Mouse (Mus musculus) heart, postnatal 36 days (tissue): ENCODE data around the gene Xrn1. TPM values are rescaled to one million over a fixed set of nuclear protein-coding genes. Genes with fewer than 3 reads are reported as not detected.
"Not testable (repeated sequence)": the region's sequence is repeated elsewhere in the genome, so short reads cannot be mapped to it uniquely, and the experiment has no call there.

ENCODE experiments used
- DNase-seq, 2 experiments: peaks; one replicate each; pipeline ENCODE4 v3.0.0; 2021 to 2022
- intact Hi-C: fragments of 180-260 bp; cut with DNase I; formaldehyde crosslinking; loops from one replicate; pipeline ENCODE4 v1.15.1; 2025
- total RNA-seq, 2 experiments: library from RNA; stranded (reverse); gene quantifications; 2 replicates each; pipeline ENCODE4 v1.2.3; 2021

Gene Xrn1
- total RNA-seq: 10 to 100 TPM; 16.1 to 16.8 TPM

- intact Hi-C loops: loop anchor here (5.0 to 10.0 kb wide), 3 partner anchors 162 to 440 kb away; partner anchors contain the start of genes Gk5 and U2surp
- peak; percentile 93 to 94 for DNase-seq
These were observed at the start of gene Xrn1 for GRCm38 (mm10) chr9:95954585-95955461. Xrn1 (plus strand) TSS chr9:95954760.

- intact Hi-C loops: no loop called here
- no peak for DNase-seq
These were observed 21.7 kb upstream of the Xrn1 start for GRCm38 (mm10) chr9:95932855-95933254.

- intact Hi-C loops: loop anchor here (10.0 kb wide), 2 partner anchors 209 to 439 kb away; partner anchors contain the start of gene U2surp
These were observed 902 bp upstream of the Xrn1 start for GRCm38 (mm10) chr9:95953658-95954057.

GRCm38 (mm10) chr9:95954226-95954584, 355 bp upstream of the Xrn1 start:
- no peak for DNase-seq
- intact Hi-C loops: loop anchor here (10.0 kb wide), 2 partner anchors 209 to 439 kb away; partner anchors contain the start of gene U2surp

More at GRCm38 (mm10) chr9:95953658-95954057, 902 bp upstream of the Xrn1 start:
- no peak for DNase-seq

GRCm38 (mm10) chr9:95957611-95958010, 3.1 kb downstream of the Xrn1 start:
- intact Hi-C loops: loop anchor here (5.0 to 10.0 kb wide), 3 partner anchors 160 to 443 kb away; partner anchors contain the start of genes Gk5 and U2surp
- DNase-seq: no peak

- DNase-seq: no peak
- intact Hi-C loops: loop anchor here (5.0 to 10.0 kb wide), 3 partner anchors 159 to 443 kb away; partner anchors contain the start of genes Gk5 and U2surp
These were observed 3.6 kb downstream of the Xrn1 start for GRCm38 (mm10) chr9:95958041-95958730.

- intact Hi-C loops: loop anchor here (5.0 to 10.0 kb wide), 3 partner anchors 159 to 444 kb away; partner anchors contain the start of genes Gk5 and U2surp
- DNase-seq: not testable (repeated sequence)
These were observed 4.2 kb downstream of the Xrn1 start for GRCm38 (mm10) chr9:95958731-95959105.

GRCm38 (mm10) chr9:95959246-95959645, 4.7 kb downstream of the Xrn1 start:
- intact Hi-C loops: loop anchor here (5.0 to 10.0 kb wide), 3 partner anchors 158 to 444 kb away; partner anchors contain the start of genes Gk5 and U2surp
- DNase-seq: no peak

GRCm38 (mm10) chr9:95959732-95960428, 5.3 kb downstream of the Xrn1 start:
- intact Hi-C loops: loop anchor here (5.0 to 10.0 kb wide), 3 partner anchors 157 to 445 kb away; partner anchors contain the start of genes Gk5 and U2surp
- no peak for DNase-seq

- no peak for DNase-seq
- intact Hi-C loops: no loop called here
These were observed 6.5 kb downstream of the Xrn1 start for GRCm38 (mm10) chr9:95961058-95961457.

GRCm38 (mm10) chr9:95964037-95964436, 9.5 kb downstream of the Xrn1 start:
- DNase-seq: no peak
- intact Hi-C loops: no loop called here

GRCm38 (mm10) chr9:95978279-95978678, 23.7 kb downstream of the Xrn1 start:
- no peak for DNase-seq
- intact Hi-C loops: no loop called here

GRCm38 (mm10) chr9:95979896-95980295, 25.3 kb downstream of the Xrn1 start:
- intact Hi-C loops: no loop called here
- no peak for DNase-seq

- no peak for DNase-seq
- intact Hi-C loops: no loop called here
These were observed 37.7 kb downstream of the Xrn1 start for GRCm38 (mm10) chr9:95992255-95992654.

- intact Hi-C loops: no loop called here
These were observed 49.9 kb downstream of the Xrn1 start for GRCm38 (mm10) chr9:96004455-96004854.

GRCm38 (mm10) chr9:96010664-96011063, 56.1 kb downstream of the Xrn1 start:
- intact Hi-C loops: no loop called here

More at GRCm38 (mm10) chr9:96004455-96004854, 49.9 kb downstream of the Xrn1 start:
- DNase-seq: no peak

GRCm38 (mm10) chr9:96023921-96024320, 69.4 kb downstream of the Xrn1 start:
- DNase-seq: no peak
- intact Hi-C loops: no loop called here

More at GRCm38 (mm10) chr9:96010664-96011063, 56.1 kb downstream of the Xrn1 start:
- DNase-seq: no peak

- intact Hi-C loops: no loop called here
- no peak for DNase-seq
These were observed 73.4 kb downstream of the Xrn1 start for GRCm38 (mm10) chr9:96027913-96028312.

- DNase-seq: peak; percentile 15 to 35
- intact Hi-C loops: no loop called here
These were observed 74.3 kb downstream of the Xrn1 start for GRCm38 (mm10) chr9:96028818-96029217.

- DNase-seq: no peak
- intact Hi-C loops: no loop called here
These were observed 75.3 kb downstream of the Xrn1 start for GRCm38 (mm10) chr9:96029886-96030285.
